Mouse (Mus musculus) subcutaneous adipose tissue, adult 2 months (tissue): ENCODE data around the gene BC035947. TPM values are rescaled to one million over a fixed set of nuclear protein-coding genes. Genes with fewer than 3 reads are reported as not detected.

Experiments used
- polyA plus RNA-seq: library from polyadenylated mRNA; depleted of rRNA; stranded (reverse); fragments of >200 nt; gene quantifications from 2 replicates; pipeline ENCODE4 v1.2.3, GENCODE M21; 2012; ENCODE audit warnings: low replicate concordance; rRNA removed

The BC035947 gene
- polyA plus RNA-seq = 0.21 and 0.98 TPM in 2 replicates

GRCm38 (mm10) chr1:78511621-78512160 is at the start of gene BC035947:
Gene BC035947 (minus strand): TSS chr1:78512158.

GRCm38 (mm10) chr1:78510862-78511261 is 1.1 kb downstream of the BC035947 start, which contains the start of gene Mogat1:
Gene Mogat1 (plus strand): TSS chr1:78510991.

GRCm38 (mm10) chr1:78488752-78489492 is 23.0 kb downstream of the BC035947 start, which contains the start of gene Farsb:
Gene Farsb (minus strand): TSS chr1:78488897.

Other genes starting within 250 kb of the BC035947 start
- gene Sgpp2, start 201.8 kb downstream of the BC035947 start, polyA plus RNA-seq = 5.3 TPM in 1 of 2 replicates, not detected in the other
- gene Farsb, start 23.3 kb downstream of the BC035947 start, polyA plus RNA-seq = 25.6 and 30.4 TPM in 2 replicates
- gene Mogat1, start 1.2 kb downstream of the BC035947 start, polyA plus RNA-seq = 29.2 and 33.4 TPM in 2 replicates
- gene Acsl3, start 145.7 kb upstream of the BC035947 start, polyA plus RNA-seq = 9.6 and 11.2 TPM in 2 replicates
- gene Utp14b, start 145.9 kb upstream of the BC035947 start, polyA plus RNA-seq = 0.52 and 0.82 TPM in 2 replicates